Mouse (Mus musculus): ENCODE data around the gene Atp6v1d. TPM values are rescaled to one million over a fixed set of nuclear protein-coding genes. Genes with fewer than 3 reads are reported as not detected.
A peak's percentile ranks its signal among the peaks of the same experiment; 100 is the strongest.

Gene Atp6v1d
- 65.2 and 81.8 TPM in 2 replicates for polyA plus RNA-seq (2014; fragmentation: Nextera tagmentation; extraction: Ambion mirVana)

- Histone ChIP-seq H3K27ac (ENCODE audit: low read depth, low read length) (peak within 1 kb of the TSS; percentile 93), H3K4me1 (ENCODE audit: control insufficient read depth, insufficient read depth, low read length) (peaks cover 11% of the 10 kb centered on the region), H3K27me3 (ENCODE audit: control insufficient read depth, insufficient read depth, low read length) (no peaks in the 10 kb centered on the region), H3K9me3 (ENCODE audit: control insufficient read depth, low read length) (no peaks in the 10 kb centered on the region), H3K36me3 (ENCODE audit: control insufficient read depth, insufficient read depth, low read length) (peaks cover 3% of the 10 kb centered on the region; the same call in 1 of the 2 replicates), H3K4me3 (ENCODE audit: low read length) (peak within 1 kb of the TSS; percentile 90), H3K9ac (ENCODE audit: low read depth, low read length) (peak within 1 kb of the TSS; percentile 92), H3K4me2 (replicated peaks; ENCODE audit: low read depth, low read length) (peak within 1 kb of the TSS; percentile 89)
- under 1% methylated on average over 55 of the region's 55 CpGs for WGBS
- peak; percentile 100 for ATAC-seq (ENCODE audit: low FRiP score, low TSS enrichment)
These were observed at the start of gene Atp6v1d, which contains the start of gene Eif2s1 for GRCm38 (mm10) chr12:78861496-78862253. Gene Atp6v1d, minus strand, starts transcription at chr12:78861638. Gene Eif2s1, plus strand, starts transcription at chr12:78861819.

GRCm38 (mm10) chr12:78910684-78911461, 49.4 kb upstream of the Atp6v1d start:
- peaks cover 46% of the 10 kb centered on the region for H3K27me3 ChIP-seq (ENCODE audit: control insufficient read depth, insufficient read depth, low read length)
- H3K9ac ChIP-seq (ENCODE audit: low read depth, low read length) = no peak overlapping the region
- 8% methylated on average over 15 of the region's 16 CpGs for WGBS
- peaks cover 3% of the 10 kb centered on the region; the same call in 1 of the 2 replicates for H3K9me3 ChIP-seq (ENCODE audit: control insufficient read depth, low read length)
- H3K4me2 ChIP-seq (replicated peaks; ENCODE audit: low read depth, low read length) = peak overlapping the region; percentile 64
- ATAC-seq (ENCODE audit: low FRiP score, low TSS enrichment) = no peak
- H3K27ac ChIP-seq (ENCODE audit: low read depth, low read length) = no peak overlapping the region
- H3K4me3 ChIP-seq (ENCODE audit: low read length) = peak overlapping the region; percentile 42
- no peaks in the 10 kb centered on the region for H3K36me3 ChIP-seq (ENCODE audit: control insufficient read depth, insufficient read depth, low read length)
- H3K4me1 ChIP-seq (ENCODE audit: control insufficient read depth, insufficient read depth, low read length) = peaks cover 9% of the 10 kb centered on the region; the same call in 1 of the 2 replicates

GRCm38 (mm10) chr12:78908081-78908605, 46.7 kb upstream of the Atp6v1d start:
- WGBS = 79% methylated on average over 6 of the region's 6 CpGs
- no peak overlapping the region for H3K4me3 ChIP-seq (ENCODE audit: low read length)
- no peak overlapping the region for H3K4me2 ChIP-seq (replicated peaks; ENCODE audit: low read depth, low read length)
- peaks cover 9% of the 10 kb centered on the region; the same call in 1 of the 2 replicates for H3K4me1 ChIP-seq (ENCODE audit: control insufficient read depth, insufficient read depth, low read length)
- H3K36me3 ChIP-seq (ENCODE audit: control insufficient read depth, insufficient read depth, low read length) = no peaks in the 10 kb centered on the region
- no peak overlapping the region for H3K27ac ChIP-seq (ENCODE audit: low read depth, low read length)
- ATAC-seq (ENCODE audit: low FRiP score, low TSS enrichment) = no peak
- peaks cover 3% of the 10 kb centered on the region; the same call in 1 of the 2 replicates for H3K9me3 ChIP-seq (ENCODE audit: control insufficient read depth, low read length)
- H3K27me3 ChIP-seq (ENCODE audit: control insufficient read depth, insufficient read depth, low read length) = peaks cover 46% of the 10 kb centered on the region
- no peak overlapping the region for H3K9ac ChIP-seq (ENCODE audit: low read depth, low read length)

- 1% methylated on average over 33 of the region's 38 CpGs for WGBS
- H3K27ac ChIP-seq (ENCODE audit: low read depth, low read length) = no peak within 1 kb of the TSS
- peak within 1 kb of the TSS; percentile 28; the same call in 1 of the 2 replicates for H3K9ac ChIP-seq (ENCODE audit: low read depth, low read length)
- peaks cover 3% of the 10 kb centered on the region; the same call in 1 of the 2 replicates for H3K9me3 ChIP-seq (ENCODE audit: control insufficient read depth, low read length)
- peak; percentile 47; the same call in 1 of the 2 replicates for ATAC-seq (ENCODE audit: low FRiP score, low TSS enrichment)
- peak within 1 kb of the TSS; percentile 43 for H3K4me3 ChIP-seq (ENCODE audit: low read length)
- H3K4me1 ChIP-seq (ENCODE audit: control insufficient read depth, insufficient read depth, low read length) = peaks cover 4% of the 10 kb centered on the region; the same call in 1 of the 2 replicates
- H3K27me3 ChIP-seq (ENCODE audit: control insufficient read depth, insufficient read depth, low read length) = peaks cover 33% of the 10 kb centered on the region
- H3K36me3 ChIP-seq (ENCODE audit: control insufficient read depth, insufficient read depth, low read length) = no peaks in the 10 kb centered on the region
- H3K4me2 ChIP-seq (replicated peaks; ENCODE audit: low read depth, low read length) = peak within 1 kb of the TSS; percentile 78
These were observed 45.3 kb upstream of the Atp6v1d start, which contains the start of gene Plek2 for GRCm38 (mm10) chr12:78906707-78907162. Gene Plek2, minus strand, starts transcription at chr12:78906964.

GRCm38 (mm10) chr12:78904499-78904898, 43.1 kb upstream of the Atp6v1d start:
- Histone ChIP-seq H3K9ac (ENCODE audit: low read depth, low read length) (no peak overlapping the region), H3K4me3 (ENCODE audit: low read length) (no peak overlapping the region), H3K27me3 (ENCODE audit: control insufficient read depth, insufficient read depth, low read length) (peaks cover 12% of the 10 kb centered on the region), H3K9me3 (ENCODE audit: control insufficient read depth, low read length) (peaks cover 3% of the 10 kb centered on the region; the same call in 1 of the 2 replicates), H3K36me3 (ENCODE audit: control insufficient read depth, insufficient read depth, low read length) (no peaks in the 10 kb centered on the region), H3K4me2 (replicated peaks; ENCODE audit: low read depth, low read length) (no peak overlapping the region), H3K27ac (ENCODE audit: low read depth, low read length) (no peak overlapping the region), H3K4me1 (ENCODE audit: control insufficient read depth, insufficient read depth, low read length) (no peaks in the 10 kb centered on the region)
- ATAC-seq (ENCODE audit: low FRiP score, low TSS enrichment) = no peak
- WGBS = 82% methylated on average over 5 of the region's 7 CpGs

GRCm38 (mm10) chr12:78903313-78903712, 41.9 kb upstream of the Atp6v1d start:
- no peak overlapping the region for H3K27ac ChIP-seq (ENCODE audit: low read depth, low read length)
- H3K4me3 ChIP-seq (ENCODE audit: low read length) = no peak overlapping the region
- no peaks in the 10 kb centered on the region for H3K4me1 ChIP-seq (ENCODE audit: control insufficient read depth, insufficient read depth, low read length)
- no peak overlapping the region for H3K4me2 ChIP-seq (replicated peaks; ENCODE audit: low read depth, low read length)
- no peak overlapping the region for H3K9ac ChIP-seq (ENCODE audit: low read depth, low read length)
- whole genome bisulfite sequencing = 78% methylated on average over 4 of the region's 4 CpGs
- no peaks in the 10 kb centered on the region for H3K9me3 ChIP-seq (ENCODE audit: control insufficient read depth, low read length)
- peaks cover 10% of the 10 kb centered on the region for H3K27me3 ChIP-seq (ENCODE audit: control insufficient read depth, insufficient read depth, low read length)
- ATAC-seq (ENCODE audit: low FRiP score, low TSS enrichment) = no peak
- H3K36me3 ChIP-seq (ENCODE audit: control insufficient read depth, insufficient read depth, low read length) = no peaks in the 10 kb centered on the region

GRCm38 (mm10) chr12:78901467-78901866, 40.0 kb upstream of the Atp6v1d start:
- Histone ChIP-seq H3K9ac (ENCODE audit: low read depth, low read length) (no peak overlapping the region), H3K27ac (ENCODE audit: low read depth, low read length) (no peak overlapping the region), H3K4me2 (replicated peaks; ENCODE audit: low read depth, low read length) (no peak overlapping the region), H3K4me1 (ENCODE audit: control insufficient read depth, insufficient read depth, low read length) (no peaks in the 10 kb centered on the region), H3K27me3 (ENCODE audit: control insufficient read depth, insufficient read depth, low read length) (no peaks in the 10 kb centered on the region), H3K4me3 (ENCODE audit: low read length) (no peak overlapping the region), H3K9me3 (ENCODE audit: control insufficient read depth, low read length) (no peaks in the 10 kb centered on the region), H3K36me3 (ENCODE audit: control insufficient read depth, insufficient read depth, low read length) (no peaks in the 10 kb centered on the region)
- 85% methylated on average over 5 of the region's 5 CpGs for WGBS
- no peak for ATAC-seq (ENCODE audit: low FRiP score, low TSS enrichment)

GRCm38 (mm10) chr12:78897861-78898260, 36.4 kb upstream of the Atp6v1d start:
- Histone ChIP-seq H3K4me3 (ENCODE audit: low read length) (no peak overlapping the region), H3K4me1 (ENCODE audit: control insufficient read depth, insufficient read depth, low read length) (no peaks in the 10 kb centered on the region), H3K27ac (ENCODE audit: low read depth, low read length) (no peak overlapping the region), H3K36me3 (ENCODE audit: control insufficient read depth, insufficient read depth, low read length) (no peaks in the 10 kb centered on the region), H3K9ac (ENCODE audit: low read depth, low read length) (no peak overlapping the region), H3K27me3 (ENCODE audit: control insufficient read depth, insufficient read depth, low read length) (no peaks in the 10 kb centered on the region), H3K4me2 (replicated peaks; ENCODE audit: low read depth, low read length) (no peak overlapping the region), H3K9me3 (ENCODE audit: control insufficient read depth, low read length) (no peaks in the 10 kb centered on the region)
- 89% methylated on average over 1 of the region's 1 CpGs for WGBS
- no peak for ATAC-seq (ENCODE audit: low FRiP score, low TSS enrichment)
